In the genomic region with DNA sequence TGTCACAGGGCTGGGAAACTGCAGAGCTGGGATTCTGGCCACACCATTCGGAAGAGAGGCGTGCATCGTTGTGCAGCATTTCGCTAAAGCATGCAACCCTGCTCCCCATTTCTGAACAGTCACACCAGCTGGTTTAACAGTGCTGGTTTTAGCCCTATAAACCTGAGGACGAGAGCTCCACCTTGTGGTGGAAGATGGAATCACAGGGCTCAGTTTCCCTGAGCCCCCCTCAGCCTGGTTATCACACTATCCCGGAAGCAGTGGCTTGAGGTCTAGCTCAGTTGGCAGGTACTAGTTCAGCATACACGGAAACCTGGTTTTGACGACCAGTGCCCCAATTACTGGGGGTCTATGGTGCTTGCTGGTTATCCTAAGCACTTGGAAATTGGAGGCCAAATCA, we compare ENCODE assay signal across 8 mouse cellular contexts. TPM values are rescaled to one million over a fixed set of nuclear protein-coding genes. Genes with fewer than 3 reads are reported as not detected.
A peak's percentile ranks its signal among the peaks of the same experiment; 100 is the strongest.
DNase-seq lines count a peak whose midpoint lies in the region; ATAC-seq and TF ChIP-seq lines count a peak whose summit lies in the region.

No protein-coding gene starts in this region.

- intact Hi-C loops in left cerebral cortex, postnatal 4 days (cut with DNase I), result loop anchor here (5.0 kb wide), 1 partner anchor 60 kb away; no protein-coding TSS in a partner anchor

- ATAC-seq in intestine, postnatal 0 days, result peak; percentile 47; the same call in 1 of the 2 replicates
- peak; percentile 78 for ATAC-seq in midbrain, embryonic 13.5 days

- H3K36me3 ChIP-seq in intestine, postnatal 0 days (ENCODE audit: control insufficient read depth, insufficient read depth), result no peaks in the 10 kb centered on the region
- H3K36me3 ChIP-seq in midbrain, embryonic 13.5 days, result no peaks in the 10 kb centered on the region

- peak; percentile 92 for TF ChIP-seq CTCF in intestine, postnatal 0 days (IDR thresholded peaks at IDR 0.05; ENCODE audit: low read depth)

- no peak overlapping the region for H3K9ac ChIP-seq in intestine, postnatal 0 days (ENCODE audit: low read depth, low read length)
- H3K9ac ChIP-seq in midbrain, embryonic 13.5 days (replicated peaks), result no peak overlapping the region

- 13% methylated on average over 8 of the region's 8 CpGs for WGBS in intestine, postnatal 0 days
- WGBS in midbrain, embryonic 13.5 days, result 18% methylated on average over 8 of the region's 8 CpGs

- H3K27ac ChIP-seq in intestine, postnatal 0 days (ENCODE audit: low read depth, low read length), result no peak overlapping the region
- H3K27ac ChIP-seq in midbrain, embryonic 13.5 days, result no peak overlapping the region

- H3K4me2 ChIP-seq in intestine, postnatal 0 days (replicated peaks; ENCODE audit: low read depth), result no peak overlapping the region
- H3K4me2 ChIP-seq in midbrain, embryonic 13.5 days (replicated peaks), result no peak overlapping the region

- H3K4me3 ChIP-seq in intestine, postnatal 0 days (ENCODE audit: low read depth, low read length), result no peak overlapping the region
- H3K4me3 ChIP-seq in midbrain, embryonic 13.5 days (replicated peaks), result no peak overlapping the region

- no peaks in the 10 kb centered on the region for H3K9me3 ChIP-seq in intestine, postnatal 0 days (ENCODE audit: control insufficient read depth)
- no peaks in the 10 kb centered on the region for H3K9me3 ChIP-seq in midbrain, embryonic 13.5 days

- no peaks in the 10 kb centered on the region for H3K27me3 ChIP-seq in intestine, postnatal 0 days (replicated peaks; ENCODE audit: control insufficient read depth, insufficient read depth, low read length)
- no peaks in the 10 kb centered on the region for H3K27me3 ChIP-seq in midbrain, embryonic 13.5 days

- H3K4me1 ChIP-seq in intestine, postnatal 0 days (replicated peaks; ENCODE audit: control insufficient read depth, insufficient read depth, low read length), result no peaks in the 10 kb centered on the region
- H3K4me1 ChIP-seq in midbrain, embryonic 13.5 days (replicated peaks), result no peaks in the 10 kb centered on the region

- peak; percentile 68 for DNase-seq in urinary bladder, postnatal 25 days (ENCODE audit: low spot score)
- DNase-seq in urinary bladder, adult 2 months (ENCODE audit: low spot score), result no peak
- DNase-seq in cerebellum, postnatal 10 days, result peak; percentile 83 to 89
- peak; percentile 52 to 54 for DNase-seq in frontal cortex, postnatal 25 days (ENCODE audit: low spot score in 2 of 2)
- peak; percentile 67 for DNase-seq in left cerebral cortex, postnatal 4 days
- peak; percentile 27 to 68 for DNase-seq in spleen, adult 18-20 months

RNA-seq across cellular contexts. Expression of a gene that starts 13.9 kb away (rescaled TPM):
- polyA plus RNA-seq in urinary bladder, adult 2 months (2012; rRNA removed), result not detected in 2 replicates
- not detected in 2 replicates for polyA plus RNA-seq in intestine, postnatal 0 days (2015; fragmentation: Nextera tagmentation; extraction: Ambion mirVana)
- total RNA-seq in left cerebral cortex, postnatal 4 days (2021), result not detected
- polyA plus RNA-seq in midbrain, embryonic 13.5 days (2015; fragmentation: Nextera tagmentation; extraction: Ambion mirVana), result 0.15 TPM in 1 of 2 replicates, not detected in the other

RNA-seq across cellular contexts. Expression of a gene that starts 26.2 kb away (rescaled TPM):
- polyA plus RNA-seq in urinary bladder, adult 2 months (2012; rRNA removed), result 47.0 and 53.2 TPM in 2 replicates
- 0.13 and 0.17 TPM in 2 replicates for polyA plus RNA-seq in intestine, postnatal 0 days (2015; fragmentation: Nextera tagmentation; extraction: Ambion mirVana)
- total RNA-seq in left cerebral cortex, postnatal 4 days (2021), result under 1 TPM; 0.68 to 0.77 TPM
- polyA plus RNA-seq in midbrain, embryonic 13.5 days (2015; fragmentation: Nextera tagmentation; extraction: Ambion mirVana), result not detected in 2 replicates

RNA-seq across cellular contexts. Expression of a gene that starts 46.5 kb away (rescaled TPM):
- not detected in 2 replicates for polyA plus RNA-seq in urinary bladder, adult 2 months (2012; rRNA removed)
- not detected in 2 replicates for polyA plus RNA-seq in intestine, postnatal 0 days (2015; fragmentation: Nextera tagmentation; extraction: Ambion mirVana)
- not detected for total RNA-seq in left cerebral cortex, postnatal 4 days (2021)
- polyA plus RNA-seq in midbrain, embryonic 13.5 days (2015; fragmentation: Nextera tagmentation; extraction: Ambion mirVana), result not detected in 2 replicates

RNA-seq across cellular contexts. Expression of a gene that starts 52.0 kb away (rescaled TPM):
- 6.8 and 7.9 TPM in 2 replicates for polyA plus RNA-seq in urinary bladder, adult 2 months (2012; rRNA removed)
- 0.65 and 0.85 TPM in 2 replicates for polyA plus RNA-seq in intestine, postnatal 0 days (2015; fragmentation: Nextera tagmentation; extraction: Ambion mirVana)
- total RNA-seq in left cerebral cortex, postnatal 4 days (2021), result under 1 TPM; 0.48 to 0.72 TPM
- polyA plus RNA-seq in midbrain, embryonic 13.5 days (2015; fragmentation: Nextera tagmentation; extraction: Ambion mirVana), result not detected in 2 replicates

Comparison
In these comparisons a context has a peak if more than half of its experiments do, and no peak if none do; other contexts are left out.
1. RNA of a gene that starts 26.2 kb away (polyA plus RNA-seq): 47.0 to 53.2 TPM in urinary bladder, adult 2 months; 0.13 to 0.17 TPM in intestine, postnatal 0 days and not detected in midbrain, embryonic 13.5 days; every median in the first group is over 10 times any median in the second.